Comparison of ENCODE assay signal across 20 mouse cellular contexts in genomic region chr1:192987203-192987602, GRCm38 (mm10). TPM values are rescaled to one million over a fixed set of nuclear protein-coding genes. Genes with fewer than 3 reads are reported as not detected.
DNase-seq lines count a peak whose midpoint lies in the region; ATAC-seq and TF ChIP-seq lines count a peak whose summit lies in the region.
"Had no signal": no experiment of that assay in that cellular context is flagged by ENCODE, and none has a peak within 500 bp of the region (broad histone marks: within the 10 kb centered on the region; RNA-seq: fewer than 3 reads in every experiment).

No protein-coding gene starts in this region.

- H3K9me3 ChIP-seq in midbrain, embryonic 11.5 days (ENCODE audit: control insufficient read depth, low read length): no peaks in the 10 kb centered on the region
- no peaks in the 10 kb centered on the region for H3K9me3 ChIP-seq in midbrain, embryonic 16.5 days (replicated peaks; ENCODE audit: control insufficient read depth, low read length, poor library complexity, severe bottlenecking)
- no peaks in the 10 kb centered on the region for H3K9me3 ChIP-seq in liver, embryonic 13.5 days (replicated peaks)
- H3K9me3 ChIP-seq in liver, postnatal 0 days (ENCODE audit: low read length): no peaks in the 10 kb centered on the region
- no peaks in the 10 kb centered on the region for H3K9me3 ChIP-seq in embryonic facial prominence, embryonic 10.5 days
- H3K9me3 ChIP-seq: embryonic facial prominence, embryonic 12.5 days; forebrain, embryonic 15.5 days; hindbrain, embryonic 12.5 days had no signal

- H3K36me3 ChIP-seq in midbrain, embryonic 11.5 days (ENCODE audit: control insufficient read depth, insufficient read depth, low read length): no peaks in the 10 kb centered on the region
- H3K36me3 ChIP-seq in midbrain, embryonic 16.5 days (ENCODE audit: control insufficient read depth, insufficient read depth, low read length): no peaks in the 10 kb centered on the region
- 0 out of 2 replicates have a peak, but pooled peaks cover 7% of the 10 kb centered on the region for H3K36me3 ChIP-seq in liver, embryonic 13.5 days
- no peaks in the 10 kb centered on the region for H3K36me3 ChIP-seq in liver, postnatal 0 days (replicated peaks; ENCODE audit: insufficient read depth, low read length)
- H3K36me3 ChIP-seq in embryonic facial prominence, embryonic 10.5 days (replicated peaks): no peaks in the 10 kb centered on the region
- H3K36me3 ChIP-seq: embryonic facial prominence, embryonic 12.5 days; forebrain, embryonic 15.5 days; hindbrain, embryonic 12.5 days had no signal

- no peak overlapping the region for H3K4me3 ChIP-seq in midbrain, embryonic 11.5 days (ENCODE audit: low read depth, low read length)
- H3K4me3 ChIP-seq in midbrain, embryonic 16.5 days (ENCODE audit: low read depth, low read length): no peak overlapping the region
- H3K4me3 ChIP-seq in liver, embryonic 13.5 days (replicated peaks): no peak overlapping the region
- no peak overlapping the region for H3K4me3 ChIP-seq in liver, postnatal 0 days (ENCODE audit: low read depth, low read length)
- no peak overlapping the region for H3K4me3 ChIP-seq in embryonic facial prominence, embryonic 10.5 days
- H3K4me3 ChIP-seq: embryonic facial prominence, embryonic 12.5 days; forebrain, embryonic 15.5 days; hindbrain, embryonic 12.5 days had no signal

- DNase-seq in midbrain, embryonic 11.5 days (ENCODE audit: low spot score, missing footprints): peak; percentile 35
- DNase-seq in liver, embryonic 13.5 days: peak; percentile 31
- DNase-seq in liver, postnatal 0 days: no peak
- DNase-seq in embryonic facial prominence, embryonic 10.5 days (ENCODE audit: low spot score): no peak
- no peak for DNase-seq in left cerebral cortex, adult 9 months (ENCODE audit: low spot score in 2 of 2)
- no peak for DNase-seq in adrenal gland, postnatal 14 days
- DNase-seq: adrenal gland, adult 2 months; adrenal gland, postnatal 36 days; cerebellum, adult 2 months; cerebellum, postnatal 14 days; embryo, embryonic 11 days; gastrocnemius, postnatal 36 days; heart, adult 11 months; heart, postnatal 10 days; heart, postnatal 4 days had no signal

- H3K4me2 ChIP-seq in midbrain, embryonic 11.5 days: no peak overlapping the region
- no peak overlapping the region for H3K4me2 ChIP-seq in midbrain, embryonic 16.5 days (ENCODE audit: low read length)
- H3K4me2 ChIP-seq in liver, embryonic 13.5 days: no peak overlapping the region
- H3K4me2 ChIP-seq in liver, postnatal 0 days (ENCODE audit: low read depth, low read length): no peak overlapping the region
- H3K4me2 ChIP-seq: embryonic facial prominence, embryonic 12.5 days; forebrain, embryonic 15.5 days; hindbrain, embryonic 12.5 days had no signal

- TF ChIP-seq CTCF in liver, postnatal 0 days (IDR thresholded peaks at IDR 0.05; ENCODE audit: low read depth): no peak

- no peaks in the 10 kb centered on the region for H3K4me1 ChIP-seq in midbrain, embryonic 11.5 days (ENCODE audit: control insufficient read depth, insufficient read depth, low read length)
- no peaks in the 10 kb centered on the region for H3K4me1 ChIP-seq in midbrain, embryonic 16.5 days (ENCODE audit: control insufficient read depth, insufficient read depth, low read length)
- H3K4me1 ChIP-seq in liver, embryonic 13.5 days (replicated peaks): peaks cover 32% of the 10 kb centered on the region
- H3K4me1 ChIP-seq in liver, postnatal 0 days (ENCODE audit: insufficient read depth): no peaks in the 10 kb centered on the region
- H3K4me1 ChIP-seq in embryonic facial prominence, embryonic 10.5 days: no peaks in the 10 kb centered on the region
- H3K4me1 ChIP-seq: embryonic facial prominence, embryonic 12.5 days; forebrain, embryonic 15.5 days; hindbrain, embryonic 12.5 days had no signal

- 92% methylated on average over 3 of the region's 3 CpGs for WGBS in midbrain, embryonic 11.5 days
- 95% methylated on average over 3 of the region's 3 CpGs for WGBS in midbrain, embryonic 16.5 days
- 59% methylated on average over 3 of the region's 3 CpGs for WGBS in liver, embryonic 13.5 days (ENCODE audit: insufficient replicate concordance)
- 75% methylated on average over 3 of the region's 3 CpGs for WGBS in liver, postnatal 0 days (ENCODE audit: insufficient replicate concordance)
- 88% methylated on average over 3 of the region's 3 CpGs for WGBS in embryonic facial prominence, embryonic 10.5 days

- TF ChIP-seq EP300 in liver, postnatal 0 days (IDR thresholded peaks at IDR 0.05; ENCODE audit: low read depth): no peak; the same call in 1 of the 2 replicates

- H3K27me3 ChIP-seq in midbrain, embryonic 11.5 days (ENCODE audit: control insufficient read depth, insufficient read depth, low read length): no peaks in the 10 kb centered on the region
- H3K27me3 ChIP-seq in midbrain, embryonic 16.5 days (ENCODE audit: control insufficient read depth, insufficient read depth, low read depth, low read length): no peaks in the 10 kb centered on the region
- no peaks in the 10 kb centered on the region for H3K27me3 ChIP-seq in liver, embryonic 13.5 days
- H3K27me3 ChIP-seq in liver, postnatal 0 days (ENCODE audit: insufficient read depth, low read length): no peaks in the 10 kb centered on the region
- no peaks in the 10 kb centered on the region for H3K27me3 ChIP-seq in embryonic facial prominence, embryonic 10.5 days (replicated peaks; ENCODE audit: low read depth, poor library complexity, severe bottlenecking)
- H3K27me3 ChIP-seq: embryonic facial prominence, embryonic 12.5 days; forebrain, embryonic 15.5 days; hindbrain, embryonic 12.5 days had no signal

- no peak overlapping the region for H3K9ac ChIP-seq in midbrain, embryonic 11.5 days (ENCODE audit: low read length)
- H3K9ac ChIP-seq in midbrain, embryonic 16.5 days (ENCODE audit: low read depth, low read length): no peak overlapping the region
- H3K9ac ChIP-seq in liver, embryonic 13.5 days: no peak overlapping the region
- no peak overlapping the region for H3K9ac ChIP-seq in liver, postnatal 0 days (replicated peaks)
- H3K9ac ChIP-seq: embryonic facial prominence, embryonic 12.5 days; forebrain, embryonic 15.5 days; hindbrain, embryonic 12.5 days had no signal

- H3K27ac ChIP-seq in midbrain, embryonic 11.5 days (ENCODE audit: low read depth, low read length): no peak overlapping the region
- no peak overlapping the region for H3K27ac ChIP-seq in midbrain, embryonic 16.5 days (ENCODE audit: low read length)
- H3K27ac ChIP-seq in liver, embryonic 13.5 days: no peak overlapping the region
- no peak overlapping the region for H3K27ac ChIP-seq in liver, postnatal 0 days (ENCODE audit: low read depth)
- no peak overlapping the region for H3K27ac ChIP-seq in embryonic facial prominence, embryonic 10.5 days (replicated peaks)
- H3K27ac ChIP-seq: embryonic facial prominence, embryonic 12.5 days; forebrain, embryonic 15.5 days; hindbrain, embryonic 12.5 days had no signal

- ATAC-seq in midbrain, embryonic 11.5 days (ENCODE audit: low FRiP score): no peak
- ATAC-seq in midbrain, embryonic 16.5 days: no peak
- peak; percentile 85 for ATAC-seq in liver, embryonic 13.5 days (ENCODE audit: low read depth)
- peak; percentile 40; the same call in 1 of the 2 replicates for ATAC-seq in liver, postnatal 0 days
- ATAC-seq: forebrain, embryonic 15.5 days had no signal

RNA-seq across cellular contexts. Expression of gene Syt14, which starts 48.4 kb away (rescaled TPM):
- 6.3 and 6.4 TPM in 2 replicates for polyA plus RNA-seq in midbrain, embryonic 11.5 days (2014; fragmentation: Nextera tagmentation; extraction: Ambion mirVana)
- 6.9 and 8.2 TPM in 2 replicates for polyA plus RNA-seq in midbrain, embryonic 16.5 days (2015; fragmentation: Nextera tagmentation; extraction: Ambion mirVana)
- polyA plus RNA-seq in liver, embryonic 13.5 days (2015; fragmentation: Nextera tagmentation; extraction: Ambion mirVana): 5.0 and 5.3 TPM in 2 replicates
- 1.6 and 1.8 TPM in 2 replicates for polyA plus RNA-seq in liver, postnatal 0 days (2015; fragmentation: Nextera tagmentation; extraction: Ambion mirVana)
- 4.2 and 4.3 TPM in 2 replicates for polyA plus RNA-seq in embryonic facial prominence, embryonic 10.5 days (2016; fragmentation: Nextera tagmentation; extraction: Ambion mirVana)
- total RNA-seq in adrenal gland, postnatal 14 days (2021): 6.6 and 6.8 TPM in 2 replicates
- polyA plus RNA-seq: C2C12 had no signal

Comparison
In these comparisons a context has a peak if more than half of its experiments do, and no peak if none do; other contexts are left out.
1. DNase-seq: peak in midbrain, embryonic 11.5 days (single experiment) and liver, embryonic 13.5 days (single experiment); none in liver, postnatal 0 days (single experiment), embryonic facial prominence, embryonic 10.5 days (single experiment), left cerebral cortex, adult 9 months (0 of 2) and adrenal gland, postnatal 14 days (single experiment).
2. ATAC-seq: peak in liver, embryonic 13.5 days (single experiment) and liver, postnatal 0 days (single experiment); none in midbrain, embryonic 11.5 days (single experiment) and midbrain, embryonic 16.5 days (single experiment).